Mouse (Mus musculus): ENCODE data around the gene Mef2a.
A peak's percentile ranks its signal among the peaks of the same experiment; 100 is the strongest.
"Not testable (repeated sequence)": the region's sequence is repeated elsewhere in the genome, so short reads cannot be mapped to it uniquely, and the experiment has no call there.

The Mef2a gene

GRCm38 (mm10) chr7:67320359-67320758 is 52.3 kb downstream of the Mef2a start:
- no peaks in the 10 kb centered on the region for H3K27me3 ChIP-seq (ENCODE audit: control insufficient read depth, insufficient read depth, low read length, poor library complexity, severe bottlenecking)
- no peak for DNase-seq (ENCODE audit: low read depth, low spot score)
- no peaks in the 10 kb centered on the region for H3K36me3 ChIP-seq (ENCODE audit: control insufficient read depth, insufficient read depth, low read length, poor library complexity, severe bottlenecking)

GRCm38 (mm10) chr7:67318697-67319096 is 54.0 kb downstream of the Mef2a start:
- DNase-seq (ENCODE audit: low read depth, low spot score) = no peak
- Histone ChIP-seq H3K27me3 (ENCODE audit: control insufficient read depth, insufficient read depth, low read length, poor library complexity, severe bottlenecking) (no peaks in the 10 kb centered on the region), H3K36me3 (ENCODE audit: control insufficient read depth, insufficient read depth, low read length, poor library complexity, severe bottlenecking) (no peaks in the 10 kb centered on the region)

GRCm38 (mm10) chr7:67313200-67313599 is 59.5 kb downstream of the Mef2a start:
- DNase-seq (ENCODE audit: low read depth, low spot score) = no peak
- Histone ChIP-seq H3K36me3 (ENCODE audit: control insufficient read depth, insufficient read depth, low read length, poor library complexity, severe bottlenecking) (no peaks in the 10 kb centered on the region; the same call in 1 of the 2 replicates), H3K27me3 (ENCODE audit: control insufficient read depth, insufficient read depth, low read length, poor library complexity, severe bottlenecking) (no peaks in the 10 kb centered on the region)

- H3K36me3 ChIP-seq (ENCODE audit: control insufficient read depth, insufficient read depth, low read length, poor library complexity, severe bottlenecking) = no peaks in the 10 kb centered on the region; the same call in 1 of the 2 replicates
- DNase-seq (ENCODE audit: low read depth, low spot score) = no peak
- H3K27me3 ChIP-seq (ENCODE audit: control insufficient read depth, insufficient read depth, low read length, poor library complexity, severe bottlenecking) = no peaks in the 10 kb centered on the region
Observed at GRCm38 (mm10) chr7:67310151-67310550, 62.5 kb downstream of the Mef2a start.

- no peaks in the 10 kb centered on the region for H3K27me3 ChIP-seq (ENCODE audit: control insufficient read depth, insufficient read depth, low read length, poor library complexity, severe bottlenecking)
- peak; percentile 15 for DNase-seq (ENCODE audit: low read depth, low spot score)
Observed at GRCm38 (mm10) chr7:67308102-67308501, 64.6 kb downstream of the Mef2a start.

GRCm38 (mm10) chr7:67307078-67307477 is 65.6 kb downstream of the Mef2a start:
- no peak for DNase-seq (ENCODE audit: low read depth, low spot score)
- Histone ChIP-seq H3K36me3 (ENCODE audit: control insufficient read depth, insufficient read depth, low read length, poor library complexity, severe bottlenecking) (no peaks in the 10 kb centered on the region), H3K27me3 (ENCODE audit: control insufficient read depth, insufficient read depth, low read length, poor library complexity, severe bottlenecking) (no peaks in the 10 kb centered on the region)

More at GRCm38 (mm10) chr7:67308102-67308501, 64.6 kb downstream of the Mef2a start:
- no peaks in the 10 kb centered on the region for H3K36me3 ChIP-seq (ENCODE audit: control insufficient read depth, insufficient read depth, low read length, poor library complexity, severe bottlenecking)

GRCm38 (mm10) chr7:67304937-67305336 is 67.7 kb downstream of the Mef2a start:
- H3K27me3 ChIP-seq (ENCODE audit: control insufficient read depth, insufficient read depth, low read length, poor library complexity, severe bottlenecking) = no peaks in the 10 kb centered on the region
- no peaks in the 10 kb centered on the region for H3K36me3 ChIP-seq (ENCODE audit: control insufficient read depth, insufficient read depth, low read length, poor library complexity, severe bottlenecking)
- DNase-seq (ENCODE audit: low read depth, low spot score) = no peak

GRCm38 (mm10) chr7:67296419-67296818 is 76.2 kb downstream of the Mef2a start:
- H3K36me3 ChIP-seq (ENCODE audit: control insufficient read depth, insufficient read depth, low read length, poor library complexity, severe bottlenecking) = no peaks in the 10 kb centered on the region
- no peak for DNase-seq (ENCODE audit: low read depth, low spot score)
- no peaks in the 10 kb centered on the region for H3K27me3 ChIP-seq (ENCODE audit: control insufficient read depth, insufficient read depth, low read length, poor library complexity, severe bottlenecking)

- Histone ChIP-seq H3K36me3 (ENCODE audit: control insufficient read depth, insufficient read depth, low read length, poor library complexity, severe bottlenecking) (no peaks in the 10 kb centered on the region), H3K27me3 (ENCODE audit: control insufficient read depth, insufficient read depth, low read length, poor library complexity, severe bottlenecking) (no peaks in the 10 kb centered on the region)
- no peak for DNase-seq (ENCODE audit: low read depth, low spot score)
Observed at GRCm38 (mm10) chr7:67291356-67291755, 81.3 kb downstream of the Mef2a start.

GRCm38 (mm10) chr7:67287456-67287855 is 85.2 kb downstream of the Mef2a start:
- H3K36me3 ChIP-seq (ENCODE audit: control insufficient read depth, insufficient read depth, low read length, poor library complexity, severe bottlenecking) = no peaks in the 10 kb centered on the region
- DNase-seq (ENCODE audit: low read depth, low spot score) = no peak
- no peaks in the 10 kb centered on the region for H3K27me3 ChIP-seq (ENCODE audit: control insufficient read depth, insufficient read depth, low read length, poor library complexity, severe bottlenecking)

- 0 out of 2 replicates have a peak, but pooled peaks cover 2% of the 10 kb centered on the region for H3K36me3 ChIP-seq (ENCODE audit: control insufficient read depth, insufficient read depth, low read length, poor library complexity, severe bottlenecking)
Observed at GRCm38 (mm10) chr7:67283581-67283980, 89.1 kb downstream of the Mef2a start.

GRCm38 (mm10) chr7:67270447-67270846 is 102.2 kb downstream of the Mef2a start:
- not testable (repeated sequence) for DNase-seq (ENCODE audit: low read depth, low spot score); H3K36me3 ChIP-seq (ENCODE audit: control insufficient read depth, insufficient read depth, low read length, poor library complexity, severe bottlenecking); H3K27me3 ChIP-seq (ENCODE audit: control insufficient read depth, insufficient read depth, low read length, poor library complexity, severe bottlenecking)

More at GRCm38 (mm10) chr7:67283581-67283980, 89.1 kb downstream of the Mef2a start:
- DNase-seq (ENCODE audit: low read depth, low spot score) = no peak
- no peaks in the 10 kb centered on the region for H3K27me3 ChIP-seq (ENCODE audit: control insufficient read depth, insufficient read depth, low read length, poor library complexity, severe bottlenecking)

GRCm38 (mm10) chr7:67259828-67260563 is 112.7 kb downstream of the Mef2a start:
- H3K27me3 ChIP-seq (ENCODE audit: control insufficient read depth, insufficient read depth, low read length, poor library complexity, severe bottlenecking) = no peaks in the 10 kb centered on the region
- DNase-seq (ENCODE audit: low read depth, low spot score) = peak; percentile 27
- no peaks in the 10 kb centered on the region; the same call in 1 of the 2 replicates for H3K36me3 ChIP-seq (ENCODE audit: control insufficient read depth, insufficient read depth, low read length, poor library complexity, severe bottlenecking)

- Histone ChIP-seq H3K36me3 (ENCODE audit: control insufficient read depth, insufficient read depth, low read length, poor library complexity, severe bottlenecking) (peaks cover 3% of the 10 kb centered on the region; the same call in 1 of the 2 replicates), H3K27me3 (ENCODE audit: control insufficient read depth, insufficient read depth, low read length, poor library complexity, severe bottlenecking) (no peaks in the 10 kb centered on the region)
Observed at GRCm38 (mm10) chr7:67246067-67246466, 126.6 kb downstream of the Mef2a start.

GRCm38 (mm10) chr7:67245255-67245654 is 127.4 kb downstream of the Mef2a start:
- Histone ChIP-seq H3K27me3 (ENCODE audit: control insufficient read depth, insufficient read depth, low read length, poor library complexity, severe bottlenecking) (no peaks in the 10 kb centered on the region), H3K36me3 (ENCODE audit: control insufficient read depth, insufficient read depth, low read length, poor library complexity, severe bottlenecking) (peaks cover 3% of the 10 kb centered on the region; the same call in 1 of the 2 replicates)
- no peak for DNase-seq (ENCODE audit: low read depth, low spot score)

More at GRCm38 (mm10) chr7:67246067-67246466, 126.6 kb downstream of the Mef2a start:
- no peak for DNase-seq (ENCODE audit: low read depth, low spot score)

Data from splenic B cell, adult 2 months (primary cell).